Mouse (Mus musculus) limb, embryonic 14.5 days (tissue): ENCODE measurements around the gene Ckap2. TPM values are rescaled to one million over a fixed set of nuclear protein-coding genes. Genes with fewer than 3 reads are reported as not detected.

ENCODE experiments used
- ATAC-seq: fragments of 200-750 bp; cut with Nextera tagmentation; 2 replicates; pipeline ENCODE4 v1.8.0; 2017; ENCODE audit warnings: low read depth, moderate number of reproducible peaks, moderate TSS enrichment; ENCODE audit not compliant: low FRiP score
- DNase-seq: peaks from one replicate; pipeline ENCODE4 v3.0.0-alpha.2; 2015; ENCODE audit warnings: low spot score
- H3K27ac ChIP-seq: fragments of 300-500 bp; sonication (generic); replicated peaks from 2 replicates; pipeline ENCODE4 v1.5.1; 2014; ENCODE audit warnings: low read depth, mild to moderate bottlenecking, low read length, moderate library complexity, mixed read lengths
- H3K27me3 ChIP-seq: fragments of 300-500 bp; sonication (generic); 2 replicates; pipeline ENCODE4 v1.6.1; 2014; ENCODE audit warnings: low read length, mixed read lengths; ENCODE audit not compliant: control insufficient read depth, insufficient read depth
- H3K36me3 ChIP-seq: fragments of 300-500 bp; sonication (generic); 2 replicates; pipeline ENCODE4 v1.6.1; 2014; ENCODE audit warnings: mild to moderate bottlenecking, low read length, moderate library complexity, mixed read lengths; ENCODE audit not compliant: control insufficient read depth, insufficient read depth
- H3K4me1 ChIP-seq: fragments of 300-500 bp; sonication (generic); 2 replicates; pipeline ENCODE4 v1.6.1; 2014; ENCODE audit warnings: antibody characterized with exemption, low read length, mixed read lengths; ENCODE audit not compliant: control insufficient read depth, insufficient read depth
- H3K4me2 ChIP-seq: fragments of 300-500 bp; sonication (generic); replicated peaks from 2 replicates; pipeline ENCODE4 v1.6.1; 2014; ENCODE audit warnings: low read depth, mild to moderate bottlenecking, low read length, moderate library complexity; ENCODE audit not compliant: severe bottlenecking
- H3K4me3 ChIP-seq: fragments of 300-500 bp; sonication (generic); replicated peaks from 2 replicates; pipeline ENCODE4 v1.5.1; 2014; ENCODE audit warnings: low read length
- H3K9ac ChIP-seq: fragments of 300-500 bp; sonication (generic); 2 replicates; pipeline ENCODE4 v1.6.1; 2014; ENCODE audit warnings: mild to moderate bottlenecking, low read depth, low read length, moderate library complexity; ENCODE audit not compliant: severe bottlenecking
- H3K9me3 ChIP-seq: fragments of 300-500 bp; sonication (generic); 2 replicates; pipeline ENCODE4 v1.6.1; 2016; ENCODE audit warnings: low read length; ENCODE audit not compliant: control insufficient read depth
- POLR2A ChIP-seq: fragments of 200-500 bp; IDR thresholded peaks from 2 replicates; pipeline ENCODE4 v1.8.0; 2012; ENCODE audit warnings: inconsistent platforms, mild to moderate bottlenecking, moderate library complexity, borderline replicate concordance; ENCODE audit not compliant: insufficient read depth, insufficient read length; ENCODE audit errors: extremely low read depth
- WGBS: fragments of 180-500 bp; shearing (Covaris S2); extraction: QIAGEN DNeasy Blood & Tissue Kit; methylation state at CpG from one replicate; pipeline ENCODE4 v1.1.7; 2014; 5-methylcytosine and 5-hydroxymethylcytosine counted together
- polyA plus RNA-seq, 2 experiments: library from polyadenylated mRNA; depleted of rRNA in 1 of 2; stranded (reverse) in 1 of 2; unstranded in 1 of 2; fragments of >200 nt; fragmentation: Nextera tagmentation in 1 of 2; extraction: Ambion mirVana in 1 of 2; gene quantifications; 2 replicates each; pipeline versions ENCODE4 v1.2.1 to v1.2.3; 2012 to 2014

Ckap2 gene
- polyA plus RNA-seq, 2 experiments, result 36.7 to 40.3 TPM

- Histone ChIP-seq H3K36me3 (peaks cover 56% of the 10 kb centered on the region), H3K27me3 (no peaks in the 10 kb centered on the region), H3K4me3 (no peak overlapping the region), H3K27ac (no peak overlapping the region), H3K9ac (no peak overlapping the region), H3K4me2 (no peak overlapping the region), H3K4me1 (no peaks in the 10 kb centered on the region), H3K9me3 (no peaks in the 10 kb centered on the region)
- DNase-seq, result no peak
- ATAC-seq, result no peak
- 61% methylated on average over 5 of the region's 5 CpGs for WGBS
- no peak for TF ChIP-seq POLR2A
These were observed 23.4 kb upstream of the Ckap2 start for GRCm38 (mm10) chr8:22209012-22209411.

- TF ChIP-seq POLR2A, result no peak
- Histone ChIP-seq H3K27me3 (no peaks in the 10 kb centered on the region), H3K36me3 (peaks cover 53% of the 10 kb centered on the region), H3K4me1 (no peaks in the 10 kb centered on the region), H3K9ac (no peak overlapping the region), H3K27ac (no peak overlapping the region), H3K4me2 (no peak overlapping the region), H3K9me3 (no peaks in the 10 kb centered on the region), H3K4me3 (no peak overlapping the region)
- ATAC-seq (no peak), DNase-seq (no peak)
- WGBS, result 80% methylated on average over 4 of the region's 4 CpGs
These were observed 21.9 kb upstream of the Ckap2 start for GRCm38 (mm10) chr8:22207535-22207934.

DNA sequence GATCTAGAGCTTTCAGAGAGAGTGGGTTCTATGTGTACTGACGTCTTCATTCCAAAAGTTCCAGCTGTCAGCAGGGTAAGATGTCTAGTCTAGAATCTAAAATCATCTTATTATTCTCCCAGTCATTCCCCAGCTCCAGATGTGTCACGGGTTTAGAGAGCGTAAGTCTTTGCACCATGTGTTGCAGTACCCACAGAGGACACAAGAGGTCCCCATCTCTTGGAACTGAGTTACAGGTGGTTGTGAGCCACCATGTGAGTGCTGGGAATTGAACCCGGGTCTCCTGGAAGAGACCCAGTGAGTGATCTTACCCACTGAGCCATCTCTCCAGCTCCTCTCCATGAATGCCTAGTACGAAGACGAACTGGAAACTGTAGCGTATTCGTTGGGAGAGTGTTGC is 13.9 kb upstream of the Ckap2 start:
- no peak for DNase-seq

GRCm38 (mm10) chr8:22197914-22198313 is 12.3 kb upstream of the Ckap2 start:
- ATAC-seq (no peak), DNase-seq (no peak)

More for the DNA sequence above, 13.9 kb upstream of the Ckap2 start:
- H3K4me3 ChIP-seq, result no peak overlapping the region
- H3K9ac ChIP-seq, result no peak overlapping the region
- H3K27me3 ChIP-seq, result no peaks in the 10 kb centered on the region
- TF ChIP-seq POLR2A, result no peak
- no peak overlapping the region for H3K27ac ChIP-seq
- ATAC-seq, result no peak
- peaks cover 34% of the 10 kb centered on the region for H3K36me3 ChIP-seq
- WGBS, result 96% methylated on average over 8 of the region's 8 CpGs
- H3K4me2 ChIP-seq, result no peak overlapping the region
- H3K4me1 ChIP-seq, result peaks cover 3% of the 10 kb centered on the region
- H3K9me3 ChIP-seq, result no peaks in the 10 kb centered on the region

GRCm38 (mm10) chr8:22193432-22194010 is 7.9 kb upstream of the Ckap2 start:
- no peaks in the 10 kb centered on the region for H3K9me3 ChIP-seq
- H3K4me2 ChIP-seq, result peak overlapping the region; percentile 56
- H3K36me3 ChIP-seq, result no peaks in the 10 kb centered on the region
- peak overlapping the region; percentile 96 for H3K9ac ChIP-seq
- H3K27me3 ChIP-seq, result no peaks in the 10 kb centered on the region
- 13% methylated on average over 12 of the region's 12 CpGs for whole genome bisulfite sequencing
- ATAC-seq (peak; percentile 24; the same call in 1 of the 2 replicates), DNase-seq (peak; percentile 48)
- H3K4me1 ChIP-seq, result peaks cover 11% of the 10 kb centered on the region
- H3K4me3 ChIP-seq, result peak overlapping the region; percentile 82
- no peak for TF ChIP-seq POLR2A
- H3K27ac ChIP-seq, result peak overlapping the region; percentile 99

More at GRCm38 (mm10) chr8:22197914-22198313, 12.3 kb upstream of the Ckap2 start:
- Histone ChIP-seq H3K9me3 (no peaks in the 10 kb centered on the region), H3K4me2 (no peak overlapping the region), H3K9ac (no peak overlapping the region), H3K27ac (no peak overlapping the region), H3K4me3 (no peak overlapping the region), H3K27me3 (no peaks in the 10 kb centered on the region), H3K36me3 (peaks cover 31% of the 10 kb centered on the region), H3K4me1 (peaks cover 11% of the 10 kb centered on the region)
- no peak for TF ChIP-seq POLR2A
- WGBS, result 94% methylated on average over 6 of the region's 6 CpGs
